Mouse (Mus musculus): ENCODE measurements around the gene Plekha4.

- no peak for TF ChIP-seq CTCF (IDR thresholded peaks at IDR 0.05 in 2 of 3, conservative IDR thresholded peaks at IDR 0.05 in 1 of 3; ENCODE audit: control insufficient read depth in 1 of 3, insufficient read depth in 1 of 3, low read depth in 2 of 3, low read length in 3 of 3, poor library complexity in 1 of 3, severe bottlenecking in 1 of 3)
- 0 out of 2 replicates have a peak, but pooled peaks have one; percentile 22 for TF ChIP-seq MAX (IDR thresholded peaks at IDR 0.05; ENCODE audit: low read length)
- TF ChIP-seq MAFK (IDR thresholded peaks at IDR 0.05; ENCODE audit: borderline replicate concordance, low read depth, low read length): no peak
- TF ChIP-seq GATA1 (IDR thresholded peaks at IDR 0.05; ENCODE audit: low read depth, low read length): no peak
- no peak for TF ChIP-seq MEF2A (IDR thresholded peaks at IDR 0.05; ENCODE audit: extremely low read depth, insufficient replicate concordance, low read depth, low read length, poor library complexity, severe bottlenecking)
- TF ChIP-seq CHD1 (IDR thresholded peaks at IDR 0.05; ENCODE audit: low read depth, low read length): no peak
- TF ChIP-seq POLR2AphosphoS2 (IDR thresholded peaks at IDR 0.05; ENCODE audit: low read length): no peak
- no peak for TF ChIP-seq NELFE (IDR thresholded peaks at IDR 0.05; ENCODE audit: low read depth, low read length)
- TF ChIP-seq ZNF384 (IDR thresholded peaks at IDR 0.05; ENCODE audit: low read depth, low read length): no peak
- TF ChIP-seq POLR2A (IDR thresholded peaks at IDR 0.05; ENCODE audit: control insufficient read depth in 1 of 2, insufficient read depth in 1 of 2, low read depth in 1 of 2, low read length in 2 of 2, poor library complexity in 1 of 2): peak in 1 of 2 experiments; percentile 47; a peak in 1 of 4 replicates
- no peak for TF ChIP-seq E2F4 (IDR thresholded peaks at IDR 0.05; ENCODE audit: borderline replicate concordance, low read depth, low read length)
- TF ChIP-seq USF1 (IDR thresholded peaks at IDR 0.05; ENCODE audit: low read depth, low read length): peak; percentile 81
Observed at GRCm38 (mm10) chr7:45561624-45562520, 35.7 kb downstream of the Plekha4 start.

Measured in MEL (cell line).